Mouse (Mus musculus) hindbrain, embryonic 13.5 days (tissue): ENCODE data around the gene Gm20517. TPM values are rescaled to one million over a fixed set of nuclear protein-coding genes. Genes with fewer than 3 reads are reported as not detected.

Experiments used
- ATAC-seq: fragments of 200-750 bp; cut with Nextera tagmentation; 2 replicates; pipeline ENCODE4 v1.8.0; 2017; ENCODE audit warnings: moderate TSS enrichment; ENCODE audit not compliant: low FRiP score
- H3K27ac ChIP-seq: fragments of 300-500 bp; sonication (generic); 2 replicates; pipeline ENCODE4 v1.5.1; 2015; ENCODE audit warnings: inconsistent platforms, mild to moderate bottlenecking, moderate library complexity
- H3K27me3 ChIP-seq: fragments of 300-500 bp; sonication (generic); 2 replicates; pipeline ENCODE4 v1.6.1; 2015; ENCODE audit warnings: mild to moderate bottlenecking, inconsistent platforms
- H3K36me3 ChIP-seq: fragments of 300-500 bp; sonication (generic); 2 replicates; pipeline ENCODE4 v1.6.1; 2015; ENCODE audit warnings: mild to moderate bottlenecking, inconsistent platforms
- H3K4me1 ChIP-seq: fragments of 300-500 bp; sonication (generic); replicated peaks from 2 replicates; pipeline ENCODE4 v1.6.1; 2015; ENCODE audit warnings: inconsistent platforms
- H3K4me2 ChIP-seq: fragments of 300-500 bp; sonication (generic); 2 replicates; pipeline ENCODE4 v1.6.1; 2015; ENCODE audit warnings: inconsistent platforms, mild to moderate bottlenecking, moderate library complexity
- H3K4me3 ChIP-seq: fragments of 300-500 bp; sonication (generic); 2 replicates; pipeline ENCODE4 v1.5.1; 2015; ENCODE audit warnings: mild to moderate bottlenecking, inconsistent platforms
- H3K9ac ChIP-seq: fragments of 300-500 bp; sonication (generic); 2 replicates; pipeline ENCODE4 v1.6.1; 2015; ENCODE audit warnings: mild to moderate bottlenecking, inconsistent platforms
- H3K9me3 ChIP-seq: fragments of 300-500 bp; sonication (generic); 2 replicates; pipeline ENCODE4 v1.6.1; 2016; ENCODE audit warnings: inconsistent platforms
- WGBS: fragments of 180-500 bp; shearing (Covaris S2); methylation state at CpG from one replicate; pipeline ENCODE4 v1.1.7; 2015; 5-methylcytosine and 5-hydroxymethylcytosine counted together
- polyA plus RNA-seq: library from polyadenylated mRNA; unstranded; fragments of >200 nt; fragmentation: Nextera tagmentation; extraction: Ambion mirVana; gene quantifications from 2 replicates; pipeline ENCODE4 v1.2.1, GENCODE M21; 2015

Gm20517 gene
- 2.1 and 2.7 TPM in 2 replicates for polyA plus RNA-seq

DNA sequence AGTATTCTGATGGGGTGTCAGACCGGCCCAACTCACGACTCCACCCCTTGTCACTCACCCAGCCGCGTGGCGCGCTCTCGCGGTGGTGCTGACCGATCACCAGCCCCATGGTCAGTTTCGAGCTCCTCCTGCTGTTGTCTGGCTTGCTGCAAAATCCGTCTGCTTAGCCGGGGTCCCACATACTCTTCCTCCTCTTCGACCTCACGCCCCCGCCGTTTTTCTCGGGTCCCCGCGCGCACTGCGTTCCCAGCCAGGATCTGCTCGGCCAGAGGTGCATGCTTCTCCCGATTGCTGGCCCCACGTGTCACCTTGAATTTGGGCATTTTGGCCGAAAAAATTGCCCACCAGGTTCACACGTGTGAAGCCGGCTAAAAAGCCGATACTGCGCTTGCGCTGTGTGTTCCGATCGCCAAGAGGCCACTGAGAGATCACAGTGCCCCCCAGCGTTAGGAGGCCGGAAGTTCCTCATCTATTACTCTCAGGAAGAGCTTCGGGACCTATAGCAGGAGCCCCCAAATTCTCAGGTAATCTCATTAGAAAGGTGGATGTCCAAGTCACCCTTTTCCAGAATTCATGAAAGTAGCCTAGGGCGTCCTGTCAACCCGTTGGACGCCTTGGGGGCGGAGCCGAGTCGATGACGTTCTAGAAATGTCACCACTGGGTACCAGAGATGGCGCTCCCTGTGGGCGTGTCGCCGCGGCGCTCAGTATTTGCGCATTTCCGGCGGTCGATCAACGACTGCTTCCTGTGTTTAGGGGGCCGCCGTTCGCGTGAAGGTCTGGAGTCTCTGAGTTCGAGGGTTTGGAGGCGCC, at the start of gene Gm20517, which contains the start of the genes Bysl and Med20:
Gene Gm20517, plus strand, starts transcription at position 741 of the 812 bp plus-strand sequence.
Gene Bysl, minus strand, starts transcription at position 644 of the 812 bp plus-strand sequence.
Gene Med20, plus strand, starts transcription at position 734 of the 812 bp plus-strand sequence.
- Histone ChIP-seq H3K27me3 (no peaks in the 10 kb centered on the region), H3K4me1 (peaks cover 39% of the 10 kb centered on the region), H3K9me3 (no peaks in the 10 kb centered on the region), H3K4me2 (peak within 1 kb of the TSS; percentile 96), H3K27ac (peak within 1 kb of the TSS; percentile 77), H3K9ac (peak within 1 kb of the TSS; percentile 85), H3K36me3 (peaks cover 50% of the 10 kb centered on the region), H3K4me3 (peak within 1 kb of the TSS; percentile 85)
- WGBS: under 1% methylated on average over 59 of the region's 59 CpGs
- peak; percentile 95 for ATAC-seq

GRCm38 (mm10) chr17:47562875-47563274, 48.5 kb upstream of the Gm20517 start:
- Histone ChIP-seq H3K9ac (no peak overlapping the region), H3K36me3 (no peaks in the 10 kb centered on the region), H3K4me2 (no peak overlapping the region), H3K9me3 (no peaks in the 10 kb centered on the region), H3K27me3 (no peaks in the 10 kb centered on the region), H3K4me1 (no peaks in the 10 kb centered on the region), H3K4me3 (no peak overlapping the region), H3K27ac (no peak overlapping the region)
- WGBS: 85% methylated on average over 6 of the region's 6 CpGs
- no peak for ATAC-seq

- Histone ChIP-seq H3K27me3 (no peaks in the 10 kb centered on the region), H3K4me3 (no peak overlapping the region), H3K9ac (no peak overlapping the region), H3K4me2 (no peak overlapping the region), H3K9me3 (no peaks in the 10 kb centered on the region), H3K4me1 (no peaks in the 10 kb centered on the region), H3K36me3 (no peaks in the 10 kb centered on the region), H3K27ac (no peak overlapping the region)
- ATAC-seq: no peak
- 86% methylated on average over 5 of the region's 5 CpGs for WGBS
Observed at GRCm38 (mm10) chr17:47564612-47565011, 46.8 kb upstream of the Gm20517 start.

DNA sequence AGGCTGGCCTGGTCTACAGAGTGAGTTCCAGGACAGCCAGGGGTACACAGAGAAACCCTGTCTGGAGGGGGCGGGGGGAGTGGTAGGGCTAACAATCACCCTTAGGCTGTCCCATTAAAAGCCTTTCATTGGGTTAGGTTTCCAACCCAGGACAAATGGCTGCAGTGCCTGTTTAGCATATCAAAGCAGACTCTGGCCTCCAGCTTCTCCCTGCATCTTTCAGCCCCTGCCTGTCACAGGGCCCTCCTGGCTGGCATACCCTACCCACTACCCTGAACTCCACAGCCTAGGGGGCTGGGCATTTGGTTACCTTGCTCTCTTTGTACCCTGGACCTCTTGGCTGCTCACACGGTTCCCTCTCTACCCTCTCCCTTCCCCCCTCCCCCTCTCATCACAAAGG, 45.3 kb upstream of the Gm20517 start:
- Histone ChIP-seq H3K9ac (no peak overlapping the region), H3K27me3 (no peaks in the 10 kb centered on the region), H3K36me3 (no peaks in the 10 kb centered on the region), H3K9me3 (no peaks in the 10 kb centered on the region), H3K4me1 (no peaks in the 10 kb centered on the region), H3K4me2 (no peak overlapping the region), H3K27ac (no peak overlapping the region), H3K4me3 (no peak overlapping the region)
- WGBS: 11% methylated on average over 2 of the region's 2 CpGs
- no peak for ATAC-seq

DNA sequence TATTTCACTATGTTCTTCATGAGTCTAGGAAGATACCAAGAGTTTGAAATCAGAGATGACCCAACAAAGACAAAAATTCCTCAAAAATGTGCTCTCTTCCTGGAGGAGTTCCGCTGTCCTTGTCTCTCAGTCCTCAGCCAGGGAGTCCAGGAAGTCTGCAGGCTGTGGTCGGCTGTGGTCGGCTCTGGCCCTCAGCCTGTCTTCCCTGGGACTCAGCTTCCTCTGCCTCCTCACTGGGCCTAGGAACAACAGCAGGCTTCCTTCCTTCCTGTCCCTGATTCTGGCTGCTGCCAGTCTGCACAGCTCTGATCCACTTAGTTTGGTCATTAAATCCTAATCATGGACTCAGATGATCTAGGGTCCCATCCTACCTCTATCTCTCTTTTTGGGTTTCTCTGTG, 44.1 kb upstream of the Gm20517 start:
- no peak overlapping the region for H3K4me3 ChIP-seq
- 75% methylated on average over 3 of the region's 3 CpGs for WGBS
- no peak for ATAC-seq
- H3K4me1 ChIP-seq: no peaks in the 10 kb centered on the region
- H3K27me3 ChIP-seq: no peaks in the 10 kb centered on the region
- no peak overlapping the region for H3K9ac ChIP-seq
- H3K27ac ChIP-seq: no peak overlapping the region
- H3K36me3 ChIP-seq: no peaks in the 10 kb centered on the region
- H3K9me3 ChIP-seq: no peaks in the 10 kb centered on the region
- H3K4me2 ChIP-seq: no peak overlapping the region

DNA sequence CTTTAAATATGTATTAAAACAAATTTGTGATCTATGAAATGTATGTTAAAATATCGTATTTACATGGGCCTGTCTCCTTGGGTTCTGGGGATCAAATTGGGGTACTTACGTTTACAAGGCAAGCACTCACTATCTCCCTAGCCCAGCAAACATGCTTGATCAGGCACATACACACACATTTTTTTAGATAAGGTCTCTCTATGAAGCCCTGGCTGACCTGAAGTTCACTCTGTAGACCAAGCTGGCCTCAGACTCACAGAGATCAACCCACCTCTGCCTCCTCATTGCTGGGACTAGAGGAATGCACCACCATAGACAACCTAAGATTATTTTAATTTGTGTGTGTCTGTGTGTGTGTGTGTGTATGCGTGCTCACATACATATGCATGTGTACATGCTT, 43.0 kb upstream of the Gm20517 start:
- no peak overlapping the region for H3K4me2 ChIP-seq
- no peaks in the 10 kb centered on the region for H3K27me3 ChIP-seq
- no peaks in the 10 kb centered on the region for H3K9me3 ChIP-seq
- WGBS: 98% methylated on average over 3 of the region's 3 CpGs
- no peak for ATAC-seq
- no peak overlapping the region for H3K9ac ChIP-seq
- no peaks in the 10 kb centered on the region for H3K36me3 ChIP-seq
- no peak overlapping the region for H3K4me3 ChIP-seq
- no peak overlapping the region for H3K27ac ChIP-seq
- no peaks in the 10 kb centered on the region for H3K4me1 ChIP-seq

GRCm38 (mm10) chr17:47568951-47569527, 42.4 kb upstream of the Gm20517 start:
- H3K9me3 ChIP-seq: no peaks in the 10 kb centered on the region
- H3K9ac ChIP-seq: no peak overlapping the region
- WGBS: 44% methylated on average over 10 of the region's 10 CpGs
- H3K27ac ChIP-seq: no peak overlapping the region
- no peak for ATAC-seq
- H3K4me1 ChIP-seq: no peaks in the 10 kb centered on the region
- no peak overlapping the region for H3K4me3 ChIP-seq
- no peaks in the 10 kb centered on the region for H3K36me3 ChIP-seq
- H3K4me2 ChIP-seq: no peak overlapping the region
- H3K27me3 ChIP-seq: no peaks in the 10 kb centered on the region

DNA sequence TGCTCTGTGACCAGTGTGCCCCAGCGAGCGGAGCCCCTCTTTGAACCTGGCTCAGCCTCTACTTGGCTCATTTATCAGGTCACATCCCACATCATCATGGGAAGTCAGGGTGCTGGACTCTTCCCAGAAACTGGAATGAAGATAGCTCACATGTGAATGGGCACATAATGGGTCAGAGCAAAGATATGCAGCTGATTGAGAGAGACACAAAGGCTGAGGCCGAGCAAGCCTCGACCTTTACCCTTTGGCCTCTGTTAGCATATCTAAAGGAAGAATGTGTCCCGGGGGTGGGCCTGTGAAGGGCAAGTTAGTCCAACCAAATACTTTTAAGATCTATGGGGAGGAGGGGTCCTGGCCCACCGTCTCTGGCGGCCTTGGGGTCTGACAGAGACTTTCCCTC, 39.8 kb upstream of the Gm20517 start:
- 16% methylated on average over 7 of the region's 7 CpGs for WGBS
- H3K4me2 ChIP-seq: no peak overlapping the region
- no peak overlapping the region for H3K27ac ChIP-seq
- no peaks in the 10 kb centered on the region for H3K4me1 ChIP-seq
- H3K36me3 ChIP-seq: no peaks in the 10 kb centered on the region
- no peak overlapping the region for H3K9ac ChIP-seq
- no peak overlapping the region for H3K4me3 ChIP-seq
- no peaks in the 10 kb centered on the region for H3K27me3 ChIP-seq
- no peaks in the 10 kb centered on the region for H3K9me3 ChIP-seq
- no peak for ATAC-seq

DNA sequence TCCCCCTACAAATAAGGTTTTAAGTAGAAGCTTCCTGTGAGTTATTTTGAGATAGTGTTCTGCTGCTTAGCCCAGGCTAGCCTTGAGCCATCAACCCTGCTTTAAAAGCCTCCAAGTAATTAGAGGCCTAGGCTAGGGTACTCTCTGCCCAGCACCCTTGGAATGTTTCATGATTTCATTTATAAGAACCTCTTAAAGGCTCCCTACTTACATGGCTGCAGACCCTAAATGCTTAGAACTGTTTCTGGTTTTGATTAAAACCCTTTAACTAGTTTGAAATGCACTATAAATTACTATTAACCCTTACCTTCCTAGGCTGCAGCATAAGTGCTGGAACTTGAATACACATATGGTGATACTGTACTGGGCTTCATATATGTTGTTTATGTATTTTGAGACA, 39.0 kb upstream of the Gm20517 start:
- H3K9ac ChIP-seq: no peak overlapping the region
- H3K4me1 ChIP-seq: no peaks in the 10 kb centered on the region
- H3K36me3 ChIP-seq: no peaks in the 10 kb centered on the region
- no peaks in the 10 kb centered on the region for H3K9me3 ChIP-seq
- H3K4me2 ChIP-seq: no peak overlapping the region
- no peaks in the 10 kb centered on the region for H3K27me3 ChIP-seq
- H3K27ac ChIP-seq: no peak overlapping the region
- no peak overlapping the region for H3K4me3 ChIP-seq
- no peak for ATAC-seq

GRCm38 (mm10) chr17:47574028-47574427, 37.4 kb upstream of the Gm20517 start:
- WGBS: 80% methylated on average over 8 of the region's 8 CpGs

DNA sequence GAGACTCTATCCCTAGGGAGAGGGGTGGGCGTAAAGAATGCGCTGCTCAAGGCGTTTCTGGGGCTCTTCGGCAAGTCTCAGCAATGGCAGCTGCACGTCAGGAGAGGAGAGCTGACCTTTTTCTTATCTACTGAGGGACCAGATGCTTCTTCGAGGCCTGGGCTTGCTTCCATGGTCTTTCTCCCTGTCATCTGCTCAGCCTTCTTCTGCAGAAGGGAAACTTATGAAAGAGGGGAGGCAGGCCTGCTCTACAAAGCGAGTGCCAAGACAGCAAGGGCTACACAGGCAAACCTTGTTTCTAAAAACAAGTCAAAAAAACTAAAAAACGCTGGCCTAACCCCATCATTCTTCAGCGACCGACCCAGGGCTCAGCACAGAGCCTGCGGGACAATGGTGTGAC, 36.6 kb upstream of the Gm20517 start:
- Histone ChIP-seq H3K27ac (no peak overlapping the region), H3K9me3 (no peaks in the 10 kb centered on the region), H3K4me1 (no peaks in the 10 kb centered on the region), H3K9ac (no peak overlapping the region), H3K36me3 (no peaks in the 10 kb centered on the region), H3K4me3 (no peak overlapping the region), H3K4me2 (no peak overlapping the region), H3K27me3 (no peaks in the 10 kb centered on the region)
- ATAC-seq: no peak
- WGBS: 72% methylated on average over 11 of the region's 11 CpGs

More at GRCm38 (mm10) chr17:47574028-47574427, 37.4 kb upstream of the Gm20517 start:
- no peak overlapping the region for H3K4me2 ChIP-seq
- ATAC-seq: no peak
- H3K9ac ChIP-seq: no peak overlapping the region
- no peaks in the 10 kb centered on the region for H3K36me3 ChIP-seq
- H3K9me3 ChIP-seq: no peaks in the 10 kb centered on the region
- no peak overlapping the region for H3K27ac ChIP-seq
- H3K4me1 ChIP-seq: no peaks in the 10 kb centered on the region
- no peaks in the 10 kb centered on the region for H3K27me3 ChIP-seq
- H3K4me3 ChIP-seq: no peak overlapping the region

- no peak overlapping the region for H3K9ac ChIP-seq
- no peak for ATAC-seq
- no peaks in the 10 kb centered on the region for H3K27me3 ChIP-seq
- H3K27ac ChIP-seq: no peak overlapping the region
- H3K4me2 ChIP-seq: no peak overlapping the region
- H3K36me3 ChIP-seq: no peaks in the 10 kb centered on the region
- H3K4me3 ChIP-seq: no peak overlapping the region
- WGBS: 90% methylated on average over 6 of the region's 6 CpGs
- H3K4me1 ChIP-seq: no peaks in the 10 kb centered on the region
- no peaks in the 10 kb centered on the region for H3K9me3 ChIP-seq
Observed at GRCm38 (mm10) chr17:47578655-47579054, 32.7 kb upstream of the Gm20517 start.

- ATAC-seq: no peak
- Histone ChIP-seq H3K4me1 (no peaks in the 10 kb centered on the region), H3K4me3 (no peak overlapping the region), H3K36me3 (no peaks in the 10 kb centered on the region), H3K27me3 (no peaks in the 10 kb centered on the region), H3K27ac (no peak overlapping the region), H3K4me2 (no peak overlapping the region), H3K9me3 (no peaks in the 10 kb centered on the region), H3K9ac (no peak overlapping the region)
- WGBS: 87% methylated on average over 4 of the region's 4 CpGs
Observed at GRCm38 (mm10) chr17:47580962-47581361, 30.4 kb upstream of the Gm20517 start.
